Mouse (Mus musculus) layer of hippocampus, adult 9-10 months (tissue): ENCODE measurements at regions not wholly inside any gene's neighbourhood (a gene's known extent, or its start where the extent isn't known, plus 50 kb on each side); places are given as distances from the start of the nearest gene placed in this dataset.

ENCODE experiments used
- DNase-seq: peaks from one replicate; pipeline ENCODE4 v3.0.0; 2022; ENCODE audit warnings: low spot score

DNA sequence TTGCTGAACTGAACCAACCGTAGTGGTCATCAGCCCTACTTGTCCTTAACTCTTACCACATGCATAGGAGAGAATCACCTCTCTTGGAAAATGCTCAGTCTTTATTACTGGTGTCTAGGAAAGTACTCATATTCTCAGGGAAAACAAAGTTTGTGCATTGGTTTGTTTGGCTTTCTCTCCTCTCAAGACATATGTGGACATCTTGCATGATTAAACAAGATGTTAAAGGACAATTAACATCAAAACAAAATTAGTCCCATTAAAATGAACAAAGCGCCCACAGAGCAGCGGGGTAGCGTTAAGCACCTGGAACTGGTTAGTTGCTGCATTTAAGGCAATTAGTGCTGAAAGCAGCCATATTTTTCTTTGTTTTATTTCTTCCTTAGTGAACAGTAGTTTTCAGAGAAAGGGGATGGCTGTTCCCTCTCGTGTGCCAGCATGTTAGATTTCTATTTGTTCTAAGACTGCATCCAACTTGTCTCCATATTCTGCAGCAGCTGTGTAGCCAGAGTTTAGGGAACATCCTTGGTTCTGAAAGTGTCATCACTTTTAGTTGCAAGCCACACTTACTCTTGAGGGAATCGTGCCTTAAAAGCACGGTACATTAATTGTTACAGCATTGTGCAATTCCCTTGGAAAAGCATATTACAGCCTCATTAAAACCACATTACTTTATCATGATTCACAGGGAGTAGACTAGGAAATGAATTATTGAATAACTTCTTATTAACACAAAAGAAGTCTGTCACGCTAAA, 137.7 kb downstream of the Ube2u start:
- DNase-seq: no peak

DNA sequence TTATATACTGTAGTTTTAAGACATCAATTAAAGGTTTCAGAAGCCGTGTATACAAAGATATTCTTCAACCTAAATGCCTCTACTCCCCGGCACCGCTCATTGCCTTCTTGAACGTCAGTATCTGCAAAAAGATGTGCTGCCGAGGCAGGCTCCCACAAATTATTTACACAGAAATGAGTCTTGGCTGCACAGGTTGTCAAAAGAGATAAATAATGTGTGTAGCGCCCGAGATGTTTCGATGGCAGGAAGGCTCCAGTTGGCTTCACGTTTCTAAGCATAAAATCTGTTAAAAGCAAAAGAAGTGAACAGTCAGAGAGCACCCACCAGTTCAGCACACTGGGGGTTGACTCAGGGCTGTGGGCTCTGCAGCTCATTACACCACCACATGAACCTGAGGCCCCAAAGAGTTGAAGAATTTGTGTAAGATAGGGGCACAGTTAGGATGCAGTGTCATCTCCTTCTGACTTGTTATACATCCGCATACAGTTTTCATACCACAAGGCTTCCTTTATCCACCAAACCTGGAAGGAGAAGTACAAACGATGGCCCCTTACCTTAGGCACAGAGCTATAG, 138.4 kb downstream of the Ube2u start:
- DNase-seq: no peak

DNA sequence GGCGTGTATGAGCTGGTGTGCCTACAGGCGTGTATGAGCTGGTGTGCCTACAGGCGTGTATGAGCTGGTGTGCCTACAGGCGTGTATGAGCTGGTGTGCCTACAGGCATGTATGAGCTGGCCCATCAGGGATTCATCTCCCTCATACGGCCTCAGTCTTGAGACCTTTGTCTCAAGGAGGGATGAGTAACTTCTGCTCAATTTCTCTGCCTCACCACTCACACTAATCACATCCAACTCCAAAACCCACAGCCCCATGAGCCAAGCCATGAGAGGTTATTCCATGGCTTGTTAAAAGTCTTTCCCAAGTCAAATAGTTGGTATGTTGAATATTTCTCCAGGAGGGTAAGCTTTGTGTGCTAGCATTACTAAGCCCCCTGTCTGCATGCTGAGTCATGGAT, 146.0 kb downstream of the Ube2u start:
- DNase-seq: no peak

DNA sequence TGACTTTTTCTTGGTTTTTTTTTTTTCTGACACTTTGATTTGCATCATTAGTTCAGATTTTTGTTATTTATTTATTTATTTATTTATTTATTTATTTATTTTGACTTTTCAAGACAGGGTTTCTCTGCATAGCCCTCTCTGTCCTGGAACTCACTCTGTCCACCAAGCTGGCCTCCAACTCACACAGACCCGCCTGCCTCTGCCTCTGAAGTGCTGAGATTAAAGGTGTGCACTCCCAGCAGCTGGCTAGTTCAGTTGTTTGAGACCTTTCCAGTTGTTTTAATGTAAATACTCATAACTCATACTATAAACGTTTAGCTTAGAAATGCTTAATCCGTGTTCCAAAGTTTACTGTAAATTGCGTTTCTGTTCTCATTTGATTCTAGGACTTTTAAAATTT, 147.9 kb downstream of the Ube2u start:
- DNase-seq: no peak

DNA sequence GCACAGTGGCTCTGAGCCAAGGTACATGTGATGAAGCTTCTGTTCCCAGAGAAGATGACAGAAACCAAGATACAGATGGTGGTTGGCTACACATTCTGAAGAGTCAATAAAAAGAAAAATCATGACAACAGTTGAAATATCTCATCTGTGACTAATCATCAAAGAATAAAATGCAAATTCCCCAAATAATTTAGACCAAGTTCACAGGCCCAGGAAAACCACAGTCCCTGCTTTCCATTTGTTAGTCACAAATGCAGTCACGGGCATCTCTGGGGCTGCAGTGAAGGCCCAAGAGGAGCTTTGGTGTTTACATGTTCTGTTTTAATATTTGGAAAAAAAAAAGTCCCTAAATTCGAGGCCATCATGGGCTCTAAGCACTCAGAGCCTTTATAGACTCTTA, 142.1 kb upstream of the Cachd1 start:
- DNase-seq: no peak

DNA sequence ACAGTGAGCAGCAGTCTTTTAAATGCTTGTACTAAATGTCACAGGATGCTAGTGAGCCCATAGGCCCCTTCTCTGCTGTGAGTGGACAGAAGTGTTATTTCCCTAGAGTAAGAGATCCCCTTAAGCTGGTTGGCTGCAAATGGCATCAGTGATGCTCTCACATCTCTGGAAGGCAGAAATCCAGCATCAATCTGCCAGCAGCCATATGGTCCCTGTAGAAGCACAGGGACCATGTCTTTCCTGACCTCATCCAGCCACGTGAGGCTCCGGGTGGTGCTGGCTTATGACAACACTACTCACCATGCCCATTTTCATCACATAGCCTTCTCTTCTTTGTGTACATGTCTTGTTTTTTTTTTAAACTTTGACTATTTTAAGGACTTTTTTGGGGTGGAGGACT, 138.9 kb upstream of the Cachd1 start:
- DNase-seq: no peak

DNA sequence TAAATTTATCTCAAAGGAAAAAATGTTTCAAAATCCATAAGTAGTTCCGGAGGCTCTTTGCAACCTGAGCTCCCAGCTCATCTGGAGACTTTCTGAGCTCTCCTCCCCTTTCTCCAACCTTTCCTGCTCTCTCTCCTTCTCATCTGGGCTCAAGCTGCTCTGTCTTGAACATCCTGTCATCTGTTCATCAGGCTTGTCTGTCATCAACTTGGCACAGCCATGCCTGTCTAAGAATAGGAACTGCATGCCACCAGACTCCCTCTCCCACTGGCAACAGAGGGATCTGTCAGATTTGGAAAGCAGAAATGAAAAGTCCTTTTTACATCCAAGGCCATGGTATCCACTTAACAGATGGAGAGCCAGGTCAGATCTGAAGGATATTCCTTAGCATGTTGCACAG, 115.3 kb upstream of the Cachd1 start:
- peak; percentile 24 for DNase-seq

DNA sequence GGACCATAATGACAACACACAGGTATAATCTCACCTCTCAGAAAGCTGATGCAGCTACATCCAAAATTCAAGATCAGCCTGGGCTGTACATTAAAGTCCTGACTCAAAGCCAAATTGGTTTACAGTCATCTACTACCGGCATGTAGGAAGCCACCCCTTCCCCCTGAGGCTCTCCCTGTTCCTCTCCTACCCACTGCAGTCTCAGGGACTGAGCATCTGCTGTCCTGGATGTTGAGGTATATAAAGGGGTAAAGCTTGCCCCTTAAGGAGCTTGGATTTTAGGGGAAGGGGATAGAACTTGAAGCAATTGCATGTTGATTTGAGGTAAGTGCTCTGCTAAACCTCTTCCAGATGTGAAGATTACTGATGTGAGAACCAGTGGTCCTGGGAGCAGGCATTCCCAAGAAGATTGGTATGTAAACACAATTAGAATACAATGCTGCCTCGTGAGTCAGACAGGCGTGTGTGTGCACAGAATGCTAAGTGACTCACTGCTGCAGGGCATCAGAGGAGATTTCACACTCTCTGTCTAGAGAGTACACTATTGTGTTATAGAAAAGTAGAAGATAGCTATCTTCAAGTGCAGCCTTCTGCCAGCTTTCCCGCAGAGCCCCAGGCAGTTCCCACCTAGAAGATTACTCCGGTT, 111.7 kb upstream of the Cachd1 start:
- DNase-seq: no peak

DNA sequence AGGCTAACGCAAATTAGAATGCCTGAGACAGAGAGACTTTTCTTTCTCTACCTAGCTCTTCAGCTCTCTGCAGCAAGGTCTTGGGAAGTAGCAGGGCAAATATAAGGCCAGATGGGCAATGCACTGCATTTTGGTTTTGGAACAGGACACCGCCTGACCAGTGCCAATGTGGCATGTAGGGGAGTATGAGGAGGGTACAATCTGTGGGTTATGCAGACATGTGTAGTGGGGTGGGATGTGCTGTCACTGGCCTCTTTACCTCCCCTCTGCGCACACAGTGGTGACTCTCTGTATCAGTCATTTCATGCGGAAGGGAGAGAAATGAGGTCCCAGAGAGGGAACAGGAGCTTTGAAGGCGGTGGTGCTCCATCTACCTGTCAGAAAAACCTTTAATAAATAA, 105.9 kb upstream of the Cachd1 start:
- DNase-seq: no peak

DNA sequence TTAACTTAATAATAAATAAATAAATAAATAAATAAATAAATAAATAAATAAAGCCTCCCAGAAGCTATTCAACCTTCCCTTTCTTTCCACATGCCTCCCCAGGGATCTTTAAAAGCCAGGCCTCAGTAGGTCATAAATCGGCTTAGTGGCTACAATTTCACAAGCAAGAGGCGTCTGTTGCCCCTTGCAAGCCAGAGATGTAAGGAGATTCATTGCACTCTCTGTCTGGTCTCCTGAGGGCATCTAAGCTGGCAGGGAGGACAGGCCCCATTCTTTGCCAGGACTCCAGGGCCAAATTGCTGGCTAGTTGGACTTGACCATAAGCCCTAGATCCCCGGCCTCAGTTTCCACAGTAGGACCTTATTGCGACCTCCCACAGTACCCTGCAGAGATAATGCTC, 101.6 kb upstream of the Cachd1 start:
- DNase-seq: no peak

DNA sequence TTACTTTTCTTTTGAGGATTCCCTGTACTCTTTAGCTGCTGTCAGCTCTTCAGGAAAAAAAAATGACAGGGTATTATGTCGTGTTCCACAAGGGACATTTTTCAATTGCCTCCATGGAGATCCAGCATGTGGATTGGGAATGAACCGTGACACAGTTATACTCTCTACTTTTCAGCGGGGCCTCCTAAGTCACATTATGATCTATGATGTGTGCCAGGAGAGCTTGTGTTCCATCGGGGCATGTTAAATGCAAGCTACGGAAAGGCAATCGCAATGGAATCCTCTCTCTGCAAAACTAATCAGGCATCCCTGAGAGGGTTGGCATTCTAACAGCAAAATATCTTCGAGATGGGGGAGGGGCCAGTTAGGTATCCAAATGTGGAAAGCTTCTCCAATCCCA, 92.7 kb upstream of the Cachd1 start:
- no peak for DNase-seq

DNA sequence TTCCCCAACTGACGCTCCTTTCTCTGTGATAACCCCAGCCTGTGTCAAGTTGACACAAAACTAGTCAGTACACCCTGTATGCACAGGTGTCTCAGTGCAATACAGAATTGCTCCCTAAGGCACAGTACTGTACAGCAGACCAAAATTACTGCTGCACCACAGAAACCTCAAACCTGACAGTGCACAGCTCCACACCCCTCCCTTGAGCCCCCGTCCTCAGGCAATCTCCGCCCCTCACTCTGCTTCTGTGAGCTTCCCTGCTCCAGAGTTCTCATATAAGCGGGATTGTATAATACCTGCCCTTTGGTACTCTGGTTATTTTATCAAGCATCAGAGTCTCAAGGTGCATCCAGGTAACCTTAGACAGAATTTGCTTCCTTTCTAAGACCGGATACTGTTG, 76.5 kb upstream of the Cachd1 start:
- no peak for DNase-seq

DNA sequence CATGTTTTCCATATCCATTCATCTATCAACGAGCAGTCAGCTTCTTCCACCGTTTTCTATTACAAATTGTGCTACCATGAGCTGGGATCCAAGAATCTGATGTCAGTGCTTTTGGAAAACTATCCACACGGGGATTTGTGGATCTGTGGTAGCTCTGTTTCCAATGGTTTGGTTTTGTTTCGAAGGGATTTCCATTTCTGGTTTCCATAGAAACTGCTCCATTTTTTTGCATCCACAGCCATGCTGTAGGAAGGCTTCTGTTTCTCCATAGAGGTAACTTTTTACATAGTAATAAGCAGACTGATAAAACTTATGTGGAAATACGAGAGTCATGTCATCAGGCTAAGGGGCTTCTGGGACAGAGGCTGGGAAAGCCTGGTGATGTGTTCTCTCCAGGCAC, 76.1 kb upstream of the Cachd1 start:
- DNase-seq: no peak

DNA sequence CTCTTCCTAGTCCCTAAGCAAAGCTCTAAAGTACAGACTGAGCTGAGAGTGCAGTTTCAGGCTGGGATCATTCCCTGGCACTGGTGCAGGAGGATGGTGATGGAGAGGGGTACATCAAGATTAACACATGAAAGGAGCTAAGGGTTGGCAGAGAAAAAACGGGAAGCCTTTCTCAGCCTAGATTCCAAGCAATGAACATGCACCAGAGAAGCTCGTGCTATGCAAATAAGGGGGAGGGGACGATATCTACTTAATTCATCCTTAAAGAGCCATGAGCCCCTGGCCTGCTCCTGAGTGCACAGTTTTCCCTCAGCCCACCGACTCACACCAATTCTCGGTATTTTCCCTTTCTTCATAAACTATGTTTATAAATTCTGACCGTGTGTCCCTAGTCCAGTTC, 70.5 kb upstream of the Cachd1 start:
- DNase-seq: no peak

DNA sequence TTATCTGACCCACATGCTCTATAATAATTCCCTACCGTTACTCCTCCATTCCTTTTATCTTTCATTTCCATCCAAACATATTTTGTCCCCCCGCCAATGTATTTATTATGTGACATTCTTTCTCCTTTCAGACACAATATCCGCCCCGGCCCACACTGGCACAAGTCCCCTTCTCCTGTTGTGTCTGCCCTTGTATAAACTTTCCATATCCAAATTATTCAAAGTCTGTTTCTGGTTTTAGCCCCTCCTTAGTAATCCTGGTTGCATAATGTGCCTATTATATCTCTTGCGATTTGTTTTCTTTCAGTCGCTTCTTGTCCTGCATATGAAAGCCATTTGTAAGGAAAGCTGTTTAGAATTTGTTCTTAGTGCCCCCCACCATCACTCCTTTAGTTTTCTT, 69.3 kb upstream of the Cachd1 start:
- DNase-seq: no peak

DNA sequence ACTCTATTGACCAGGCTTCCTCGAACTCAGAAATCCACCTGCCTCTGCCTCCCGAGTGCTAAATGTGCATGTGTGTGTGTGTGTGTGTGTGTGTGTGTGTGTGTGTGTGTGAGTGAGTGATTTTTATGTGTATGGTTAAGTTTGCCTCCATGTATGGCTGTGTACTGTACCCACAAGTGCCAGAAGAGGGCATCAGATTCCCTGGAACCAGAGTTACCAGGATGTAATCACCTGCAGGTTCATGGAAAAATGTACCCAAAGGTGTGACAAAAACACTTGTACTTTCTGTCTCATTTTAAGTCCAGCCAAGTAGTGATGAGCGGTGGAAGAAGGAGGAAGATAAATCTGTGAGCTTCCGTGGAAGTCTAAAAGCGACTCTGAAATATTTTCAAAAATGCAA, 68.2 kb upstream of the Cachd1 start:
- DNase-seq: no peak

DNA sequence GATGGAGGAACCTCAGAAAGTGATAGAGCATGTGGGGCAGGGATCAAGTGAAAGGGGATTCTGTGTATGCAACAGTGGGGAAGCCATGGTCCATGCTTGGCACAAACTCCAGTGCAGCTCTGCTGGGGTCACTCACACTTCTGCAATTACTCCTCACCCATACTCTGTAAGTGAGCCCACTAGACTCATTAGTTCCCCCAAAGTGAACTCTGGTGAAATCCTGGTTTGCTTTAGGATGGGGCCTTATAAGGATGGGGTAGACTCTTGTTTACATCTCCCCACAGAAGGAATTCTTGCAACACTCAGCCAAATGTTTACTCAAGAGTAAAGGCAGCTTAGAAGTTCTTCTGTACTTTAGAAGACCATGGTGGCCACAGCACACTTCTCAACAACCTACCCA, 62.2 kb upstream of the Cachd1 start:
- DNase-seq: no peak

DNA sequence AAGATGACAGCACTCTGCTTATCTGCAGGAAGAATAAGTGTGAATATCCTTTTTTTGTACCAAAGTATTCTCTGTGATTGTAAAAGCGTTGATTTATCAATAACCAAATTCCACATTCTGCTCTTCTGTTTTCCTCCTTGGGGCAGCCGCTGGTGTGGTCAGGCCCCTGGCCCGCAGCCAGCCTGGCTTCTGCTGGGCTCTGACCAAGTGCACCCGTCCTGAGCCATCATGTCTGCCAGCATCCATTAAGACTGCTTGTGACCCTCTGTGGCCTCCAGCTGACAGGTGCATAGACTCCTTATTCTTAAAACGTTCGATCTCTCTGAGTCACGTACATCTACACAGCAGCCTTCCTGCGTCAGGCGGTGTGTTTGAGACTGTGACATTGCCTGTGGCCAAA, 58.9 kb upstream of the Cachd1 start:
- no peak for DNase-seq

DNA sequence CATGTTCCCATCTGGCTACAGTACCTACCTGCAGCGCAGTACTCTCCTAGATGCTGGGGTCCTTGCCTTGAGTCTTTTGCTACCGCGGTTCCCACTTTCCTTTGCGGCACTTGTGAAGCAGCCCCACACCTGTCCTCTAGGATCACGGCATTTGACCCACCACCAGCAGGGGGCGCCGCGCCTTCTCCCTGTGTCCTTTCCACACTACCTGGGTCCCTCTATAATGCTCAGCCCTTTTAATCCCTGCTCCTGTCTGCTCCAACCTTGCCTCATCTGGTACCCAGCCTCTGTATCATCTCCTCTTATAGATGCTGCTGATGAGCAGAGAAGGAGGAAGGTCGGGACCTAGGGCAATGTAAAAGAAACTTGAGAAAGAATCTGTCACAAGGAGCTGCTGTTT, 53.9 kb upstream of the Cachd1 start:
- no peak for DNase-seq

DNA sequence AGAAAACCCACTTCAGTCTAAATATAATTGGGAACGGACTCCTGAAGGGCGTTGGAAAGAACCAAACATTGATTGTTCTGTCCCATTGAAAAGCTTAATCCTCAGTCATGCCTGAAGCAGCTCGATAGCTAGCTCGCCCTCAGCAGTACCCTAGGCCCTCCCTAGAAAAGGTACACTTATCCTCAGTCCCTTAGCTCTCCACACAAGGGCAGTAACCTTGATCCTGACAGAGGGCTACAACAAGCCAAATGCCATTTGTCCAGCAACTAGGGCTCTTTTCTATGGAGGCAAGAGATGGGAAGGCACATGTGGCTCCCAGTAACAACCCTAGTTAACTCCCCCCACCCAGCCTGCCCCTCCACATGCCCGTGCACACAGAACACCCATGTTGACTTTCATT, 53.4 kb upstream of the Cachd1 start:
- DNase-seq: no peak

DNA sequence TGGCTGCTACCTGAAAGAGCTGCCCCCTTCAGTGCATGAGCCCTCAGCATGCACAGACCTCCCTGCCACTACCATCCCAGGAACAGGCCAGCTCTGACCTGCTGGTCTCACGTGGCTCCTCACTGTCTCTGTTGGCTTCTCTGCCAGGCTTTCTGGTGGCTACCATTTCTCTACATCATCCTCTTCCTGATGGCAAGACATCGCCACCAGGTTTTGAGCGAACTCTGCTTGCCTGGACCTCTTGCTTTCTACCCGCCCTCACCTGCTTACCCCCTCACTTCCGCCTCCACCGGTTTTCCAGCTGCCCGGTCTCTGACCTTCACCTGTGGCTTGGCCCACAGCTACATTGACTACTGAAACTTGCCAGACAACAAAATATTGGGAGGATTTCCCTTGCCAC, 50.7 kb upstream of the Cachd1 start:
- no peak for DNase-seq

DNA sequence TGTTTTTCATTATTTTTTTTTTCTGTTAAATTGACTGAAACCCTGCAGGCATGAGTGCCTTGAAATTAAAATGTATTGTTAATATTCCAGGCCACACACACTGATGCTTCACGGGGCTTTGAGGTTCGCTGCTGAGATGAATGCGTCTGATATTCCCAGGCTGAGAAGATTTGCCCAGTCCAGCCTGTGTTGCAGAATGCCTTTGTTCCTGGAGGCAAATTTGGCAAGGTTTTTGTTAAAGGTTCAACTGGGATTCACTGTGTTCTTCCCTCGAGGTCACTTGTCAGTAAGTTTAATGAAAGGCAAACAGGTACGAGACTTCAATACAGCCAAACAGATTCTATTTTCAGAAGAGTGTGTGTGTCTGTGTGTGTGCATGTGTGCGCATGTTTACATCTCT, 50.0 kb upstream of the Cachd1 start:
- no peak for DNase-seq
